Mouse (Mus musculus): ENCODE measurements around the gene Fam71d. TPM values are rescaled to one million over a fixed set of nuclear protein-coding genes. Genes with fewer than 3 reads are reported as not detected.

Gene Fam71d
- not detected in 2 replicates for polyA plus RNA-seq (2021; fragmentation: Nextera tagmentation)
- long read RNA-seq, experiment 1, result 0 reads
- long read RNA-seq, experiment 2, result 0 reads

DNA sequence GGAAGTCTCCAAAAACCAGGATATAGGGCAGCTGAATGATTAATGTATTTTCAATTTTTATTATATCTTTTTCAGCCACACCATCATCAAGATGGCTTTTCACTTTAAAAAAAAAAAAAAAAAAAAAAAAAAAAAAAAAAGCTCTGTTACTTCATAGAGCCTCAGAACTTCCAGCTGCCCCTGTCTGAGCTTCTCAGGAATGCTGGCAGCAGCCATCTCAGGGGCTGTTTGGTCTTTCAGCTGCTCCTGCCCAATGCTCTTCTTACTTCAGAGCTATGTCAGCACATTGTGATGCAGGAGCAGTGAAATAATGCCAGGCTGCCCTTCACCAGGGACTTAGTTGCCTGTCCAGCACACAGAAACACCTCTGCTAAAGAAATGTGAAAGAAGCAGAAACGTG, at the start of gene Fam71d:
TSS of gene Fam71d (plus strand) at position 211 of the 400 bp plus-strand sequence.

DNA sequence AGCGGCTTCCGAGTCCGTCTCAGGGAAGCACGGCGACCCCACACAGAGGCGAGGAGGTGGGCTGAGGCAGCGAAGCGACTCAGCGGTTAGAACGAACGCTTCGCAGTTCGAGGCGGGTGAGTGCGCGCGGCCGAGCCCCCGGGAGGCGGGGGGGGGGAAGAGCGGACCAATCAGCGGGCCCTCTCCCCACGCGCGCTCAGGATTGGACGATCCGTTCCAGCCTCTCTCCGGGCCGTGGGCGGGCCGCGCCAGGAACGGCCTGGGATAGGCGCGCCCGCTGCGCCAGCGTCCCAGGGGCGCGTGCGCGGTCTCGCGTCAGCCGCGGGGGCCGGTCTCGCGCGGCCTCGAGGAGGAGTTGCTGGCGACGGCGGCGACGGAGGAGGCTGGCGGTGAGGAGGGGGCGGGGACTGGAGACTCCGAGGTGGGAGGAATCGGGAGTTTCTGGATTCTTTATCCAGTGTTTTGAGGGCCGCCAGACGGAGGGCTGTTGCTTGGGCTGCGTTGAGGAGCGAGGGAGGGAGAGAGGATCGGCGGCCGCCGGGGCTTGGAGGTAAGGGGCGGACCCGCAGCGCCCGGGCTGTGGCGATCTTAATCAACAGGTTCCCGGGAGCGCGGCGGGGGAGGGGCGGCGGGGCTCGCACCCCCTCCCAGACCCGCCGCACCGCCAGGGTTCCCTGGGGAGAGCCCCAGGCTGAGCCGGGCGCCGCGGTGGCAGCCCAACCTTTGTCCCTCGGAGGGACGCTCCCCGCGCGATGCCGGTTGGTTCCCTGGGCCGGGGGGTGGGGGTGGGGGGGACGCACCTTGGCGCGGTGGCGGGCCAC, 57.4 kb downstream of the Fam71d start, which contains the start of gene Mpp5:
TSS of gene Mpp5 (plus strand) at position 351 of the 821 bp plus-strand sequence.

Other genes starting within 250 kb of the Fam71d start
- 11.4 and 13.1 TPM in 2 replicates for gene Mpp5, start 57.4 kb downstream of the Fam71d start, polyA plus RNA-seq (2021; fragmentation: Nextera tagmentation)
- 226 and 285 TPM in 2 replicates for gene Atp6v1d, start 170.1 kb downstream of the Fam71d start, polyA plus RNA-seq (2021; fragmentation: Nextera tagmentation)
- gene Eif2s1, start 170.3 kb downstream of the Fam71d start, polyA plus RNA-seq (2021; fragmentation: Nextera tagmentation), result 55.4 and 75.5 TPM in 2 replicates
- 0.23 and 0.29 TPM in 2 replicates for gene Plek2, start 215.4 kb downstream of the Fam71d start, polyA plus RNA-seq (2021; fragmentation: Nextera tagmentation)

All from left cerebral cortex, adult 6 months (tissue).